Mouse (Mus musculus) erythroid progenitor cell, adult 5-6 weeks (primary cell): ENCODE measurements around the gene Raph1. TPM values are rescaled to one million over a fixed set of nuclear protein-coding genes. Genes with fewer than 3 reads are reported as not detected.

Experiments used
- ATAC-seq: replicated peaks from 2 replicates; pipeline ENCODE4 v1.8.0; 2016; ENCODE audit warnings: moderate number of reproducible peaks, mild to moderate bottlenecking, moderate TSS enrichment, inconsistent platforms; ENCODE audit not compliant: poor library complexity, low FRiP score, severe bottlenecking
- total RNA-seq, 2 experiments: library from RNA; stranded (forward) in 1 of 2; stranded (reverse) in 1 of 2; fragments of 150-400 nt in 1 of 2; fragments of 186-747, 209-891 nt in 1 of 2; gene quantifications; 2 replicates each; pipeline versions ENCODE4 v1.2.3 to v1.2.4; 2015 to 2017; ENCODE audit warnings: low replicate concordance in 2 of 2

The Raph1 gene
- 0.36 and 4.2 TPM in 2 replicates for total RNA-seq (2015; ENCODE audit: low replicate concordance)
- total RNA-seq (2017; ENCODE audit: low replicate concordance): 0.91 and 1.2 TPM in 2 replicates

DNA sequence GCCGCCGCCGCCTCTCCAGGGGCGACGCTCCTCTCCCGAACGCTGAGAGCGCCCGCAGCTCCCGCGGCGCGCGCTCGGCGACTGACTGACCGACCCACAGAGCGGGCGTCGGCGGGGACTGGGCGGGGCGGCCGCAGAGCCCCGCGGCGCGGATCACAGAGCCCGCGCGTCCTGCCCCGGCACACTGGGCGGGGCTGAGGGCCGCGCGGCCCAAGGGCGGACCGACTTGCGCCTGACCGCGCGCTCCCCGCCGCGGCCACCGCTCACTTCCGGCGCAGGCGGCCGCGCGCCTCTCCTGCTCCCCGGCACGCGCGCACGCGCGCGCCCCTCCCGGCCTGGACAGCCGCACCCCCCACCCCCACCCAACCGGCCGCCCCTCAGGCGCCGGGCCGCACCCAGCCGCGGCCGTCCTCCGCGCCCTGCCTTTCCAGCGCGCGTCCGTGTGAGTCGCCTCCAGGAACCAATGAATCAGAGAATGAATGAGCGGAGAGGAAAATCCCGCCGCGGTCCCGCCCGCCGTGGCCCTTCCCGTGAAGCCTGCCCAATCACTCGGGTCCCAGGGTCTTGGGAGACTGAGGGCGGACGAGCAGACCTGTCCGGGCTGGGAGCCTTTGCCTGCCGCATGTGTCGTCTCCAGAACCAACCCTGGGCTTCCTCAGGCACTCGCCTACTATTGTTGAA is at the start of gene Raph1:
Gene Raph1, minus strand, starts transcription at position 474 of the 681 bp plus-strand sequence.
- no peak for ATAC-seq

DNA sequence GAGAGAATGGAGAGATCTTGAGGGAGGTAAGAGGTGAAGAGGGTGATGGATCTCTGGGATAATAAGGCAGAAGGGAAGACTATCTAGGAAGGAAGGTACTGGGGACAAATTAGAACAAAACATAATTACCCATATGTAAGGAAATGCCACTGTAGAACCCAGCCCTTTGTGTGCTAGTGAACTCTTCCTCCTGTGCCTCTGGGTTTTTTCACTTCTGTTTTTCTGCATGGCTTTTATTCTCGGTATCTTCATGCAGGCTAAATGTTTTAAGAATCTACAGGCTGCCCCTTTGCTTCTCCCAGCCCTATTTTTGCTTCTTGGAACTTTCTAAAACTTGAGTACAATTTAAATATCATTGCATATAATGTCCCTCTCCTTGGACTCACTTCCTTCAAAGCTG is 48.8 kb upstream of the Raph1 start:
- ATAC-seq: no peak

DNA sequence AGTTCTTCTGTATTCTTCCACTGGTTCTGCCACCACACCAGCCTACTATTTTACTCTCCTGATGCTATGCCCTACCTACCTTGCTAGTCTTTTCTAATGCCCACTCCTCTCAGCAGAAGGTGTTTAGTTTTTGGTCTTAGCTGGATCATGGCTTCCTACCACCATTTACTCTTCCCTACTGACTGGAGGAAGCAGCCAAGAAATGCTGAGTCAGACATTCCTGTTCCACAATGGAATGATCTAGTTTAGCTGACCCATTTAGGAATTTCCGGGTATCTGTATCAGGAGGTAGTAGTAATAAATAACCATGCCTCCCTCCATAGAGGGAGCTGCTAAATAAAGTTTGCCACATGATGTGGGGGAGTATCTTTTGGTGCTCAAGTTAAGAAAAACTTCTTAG is 48.0 kb upstream of the Raph1 start:
- no peak for ATAC-seq

- ATAC-seq: no peak
These were observed 45.1 kb upstream of the Raph1 start for GRCm38 (mm10) chr1:60611968-60612367.

GRCm38 (mm10) chr1:60610631-60611030 is 43.7 kb upstream of the Raph1 start:
- no peak for ATAC-seq

- ATAC-seq: no peak
These were observed 42.3 kb upstream of the Raph1 start for GRCm38 (mm10) chr1:60609011-60609775.

GRCm38 (mm10) chr1:60604481-60605021 is 37.6 kb upstream of the Raph1 start:
- no peak for ATAC-seq

DNA sequence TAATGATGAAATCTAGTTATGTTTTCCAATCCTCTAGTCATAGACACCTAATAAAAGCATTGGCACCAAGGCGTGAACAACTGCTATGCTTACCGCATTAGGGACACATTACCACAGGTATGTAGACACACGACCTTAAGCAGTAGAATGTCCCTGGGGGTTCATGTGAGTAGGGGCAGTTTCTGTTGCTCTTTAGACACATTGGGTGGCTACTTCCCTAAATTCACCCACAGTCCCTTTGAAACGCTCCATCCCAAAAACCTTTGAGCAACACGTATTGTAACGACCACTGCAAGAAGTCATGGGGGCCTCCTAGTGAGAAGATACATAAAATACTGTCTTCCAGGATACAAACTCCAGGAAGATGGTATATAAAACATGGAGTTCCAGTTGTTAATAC is 33.8 kb upstream of the Raph1 start:
- no peak for ATAC-seq

DNA sequence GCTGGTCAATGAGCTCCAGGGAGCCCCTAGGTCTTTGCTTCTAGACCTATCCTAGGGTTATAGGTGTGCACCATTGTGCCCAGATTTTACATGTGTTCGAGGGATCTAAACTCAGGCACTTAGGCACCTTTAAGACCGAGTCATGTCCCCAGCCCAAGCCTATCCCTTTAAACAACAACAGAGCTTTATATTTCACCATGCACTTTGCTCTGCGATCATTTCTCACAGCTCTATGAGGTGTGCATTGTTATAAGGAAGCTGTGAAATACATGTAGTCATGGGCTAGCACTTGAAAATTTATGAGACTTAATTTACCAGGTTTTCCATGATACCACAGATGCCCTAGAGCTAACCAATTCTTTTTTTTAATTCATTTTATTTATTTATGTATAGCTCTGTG is 33.0 kb upstream of the Raph1 start:
- no peak for ATAC-seq

DNA sequence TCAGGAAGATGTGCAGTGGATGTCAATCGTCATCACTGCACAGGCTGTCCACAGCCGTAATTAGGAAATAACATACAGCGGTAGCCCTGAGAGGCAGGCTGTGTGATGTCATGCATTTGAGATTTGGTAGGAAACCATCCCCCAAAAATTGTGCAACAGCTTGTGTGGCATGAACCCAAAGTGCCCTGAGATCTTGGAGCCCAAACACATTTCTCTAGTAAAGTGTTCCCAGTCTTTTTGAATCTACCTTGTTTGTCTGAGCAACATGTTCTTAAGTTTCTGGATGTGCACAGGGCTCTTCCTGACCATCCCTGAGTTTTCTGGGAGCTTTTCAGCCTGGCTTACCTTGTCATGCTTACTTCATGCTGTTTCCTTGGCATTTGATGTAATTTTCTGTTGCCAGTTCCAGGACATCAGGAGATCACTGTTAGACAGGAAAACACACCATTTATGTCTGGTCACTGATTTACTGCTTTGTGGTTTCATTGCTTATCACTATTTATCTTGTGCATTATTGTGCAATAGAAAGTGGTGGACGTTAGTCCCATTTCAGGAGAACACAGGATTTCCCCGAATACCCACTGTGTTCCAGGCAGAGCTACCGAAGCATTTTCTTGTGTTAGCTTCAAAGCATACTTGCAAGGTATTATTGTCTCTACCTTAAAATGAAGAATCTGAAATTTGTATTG is 32.3 kb upstream of the Raph1 start:
- ATAC-seq: no peak

DNA sequence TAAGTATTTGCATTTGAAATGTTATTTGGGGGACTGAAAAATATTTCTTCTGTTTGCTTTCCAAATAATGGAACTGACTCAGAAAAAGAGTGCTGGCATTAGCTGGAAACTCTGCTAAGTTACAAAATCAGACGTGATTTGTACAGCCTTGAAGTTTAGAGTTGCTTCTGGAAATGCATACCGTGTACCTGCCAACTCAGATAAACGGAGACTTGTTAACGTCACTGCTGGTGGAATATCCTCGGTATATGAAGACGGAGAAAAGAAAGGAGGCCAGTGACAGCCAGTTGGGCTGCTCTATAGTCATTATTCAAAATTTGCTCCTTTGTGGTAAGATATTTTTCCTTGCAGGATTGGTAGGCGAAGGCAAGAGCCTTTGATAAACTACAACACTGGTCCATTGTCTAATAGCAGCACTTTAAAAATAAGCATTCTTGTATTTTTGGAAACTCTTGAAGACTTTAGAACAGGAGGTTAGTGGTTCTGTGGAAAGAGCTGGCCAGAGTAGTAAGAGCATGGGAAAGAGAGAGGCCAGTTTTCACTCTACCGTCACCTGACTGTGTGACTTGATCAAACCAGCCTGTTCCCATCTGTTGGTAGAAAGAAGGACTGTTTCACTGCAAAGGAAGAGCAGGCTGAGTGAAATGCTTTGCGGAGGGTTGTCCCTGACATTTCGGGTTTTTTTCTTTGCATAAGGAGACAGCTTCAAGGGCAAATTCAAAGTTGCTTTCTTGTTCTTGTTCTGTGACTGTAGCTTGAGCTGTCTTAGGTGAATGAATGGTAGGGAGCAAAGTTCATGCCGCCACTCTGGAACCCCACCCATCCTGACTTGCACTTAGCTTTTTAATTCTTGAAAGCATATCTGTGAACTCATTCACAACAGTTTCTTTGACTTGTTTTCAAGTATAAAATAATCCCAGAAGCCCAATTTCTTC is 29.7 kb upstream of the Raph1 start:
- ATAC-seq: no peak

GRCm38 (mm10) chr1:60593101-60593500 is 26.2 kb upstream of the Raph1 start:
- no peak for ATAC-seq

DNA sequence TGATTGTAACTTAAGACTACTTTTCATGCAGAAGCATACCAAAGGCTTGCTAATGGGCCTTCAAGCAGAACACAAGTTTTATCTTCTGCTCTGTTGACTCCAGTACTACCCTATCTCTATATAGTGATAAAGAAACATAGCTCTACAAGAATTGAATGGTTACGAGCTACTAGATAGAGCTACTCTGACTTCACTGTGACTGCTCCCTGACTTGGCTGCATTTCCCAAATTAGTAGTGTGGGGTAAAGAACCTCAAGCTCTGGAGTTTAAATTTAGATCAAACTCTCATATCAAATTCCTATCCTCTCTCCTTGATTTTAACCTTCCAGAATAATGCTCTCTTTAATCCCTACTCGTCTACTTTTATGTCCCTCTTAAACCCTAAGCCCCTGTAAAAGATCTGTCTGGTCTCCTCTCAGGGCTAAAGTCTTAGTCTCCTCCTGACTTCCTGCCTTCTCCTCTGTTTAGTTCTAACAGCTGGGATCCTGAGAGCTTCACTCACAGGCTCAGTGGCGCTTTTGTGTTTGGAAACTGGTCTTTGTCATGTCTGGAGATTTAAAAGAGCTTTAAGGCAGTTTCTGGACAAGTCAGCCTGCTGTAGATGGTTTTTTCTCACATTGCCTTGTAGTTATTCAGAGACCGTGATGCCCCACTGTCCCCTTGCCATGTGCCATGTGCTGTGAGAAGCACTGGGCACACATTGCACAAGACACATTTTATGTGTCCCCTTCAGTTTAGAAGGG is 22.2 kb upstream of the Raph1 start:
- no peak for ATAC-seq

DNA sequence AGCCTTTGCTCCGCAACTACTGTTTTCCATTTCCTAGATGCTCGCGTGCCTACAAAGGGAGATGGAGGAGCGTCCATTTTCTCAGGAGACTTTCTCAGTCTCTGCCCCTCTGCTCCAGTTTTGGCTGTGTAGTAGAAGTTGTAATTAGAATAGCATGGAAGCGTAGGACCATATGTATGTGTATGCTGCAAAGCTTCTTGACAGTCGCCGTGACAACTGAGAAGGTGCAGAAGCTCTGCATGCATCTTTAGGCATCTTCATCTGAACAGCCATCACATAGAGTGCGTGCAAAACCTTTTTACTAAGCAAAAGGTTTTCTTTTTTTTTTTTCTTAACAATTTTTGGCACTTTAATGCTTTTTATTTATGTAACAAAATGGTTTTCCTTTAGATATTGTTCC is 14.1 kb upstream of the Raph1 start:
- no peak for ATAC-seq

- no peak for ATAC-seq
These were observed 13.0 kb upstream of the Raph1 start for GRCm38 (mm10) chr1:60579886-60580285.

DNA sequence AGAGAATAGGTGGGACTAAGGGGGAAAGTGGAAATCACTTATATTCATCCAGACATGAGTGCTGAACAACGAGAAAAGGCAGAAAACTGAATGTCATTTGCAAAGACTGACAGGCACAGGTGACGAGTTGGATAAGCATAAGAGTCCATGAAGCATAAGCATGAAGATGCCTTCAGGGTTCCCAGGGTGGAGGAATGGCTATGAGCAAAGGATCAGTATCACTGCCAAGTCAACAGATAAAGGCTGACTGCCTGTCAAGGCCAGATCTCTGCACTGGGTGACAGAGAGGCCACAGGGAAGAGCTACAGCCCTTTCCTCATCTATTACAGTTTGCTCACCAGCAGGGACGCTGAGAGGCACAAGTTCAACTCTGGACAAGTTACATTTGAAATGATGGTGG is 5.8 kb upstream of the Raph1 start:
- ATAC-seq: no peak

DNA sequence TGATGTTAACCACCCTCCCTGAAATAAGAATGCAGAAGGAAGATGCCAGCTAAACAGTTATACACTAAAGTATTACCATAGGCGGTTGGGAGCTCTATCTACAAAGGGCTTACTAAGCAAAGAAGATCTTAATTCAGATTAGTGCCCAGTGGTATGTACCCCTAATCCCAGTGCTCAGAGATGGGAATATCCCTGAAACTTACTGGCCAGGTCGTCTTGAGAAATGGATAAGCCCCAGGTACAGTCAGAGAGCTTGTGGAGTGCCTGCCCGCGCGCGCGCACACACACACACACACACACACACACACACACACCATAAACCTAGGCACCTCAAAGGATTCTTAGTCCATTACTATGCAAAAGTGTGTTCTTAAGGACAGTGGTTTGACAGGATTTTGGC is 2.8 kb upstream of the Raph1 start:
- no peak for ATAC-seq

GRCm38 (mm10) chr1:60569210-60569609 is 2.3 kb upstream of the Raph1 start:
- ATAC-seq: no peak

- ATAC-seq: no peak
These were observed 417 bp upstream of the Raph1 start for GRCm38 (mm10) chr1:60567321-60567720.
